Mouse (Mus musculus): ENCODE measurements around the gene Ksr2. TPM values are rescaled to one million over a fixed set of nuclear protein-coding genes. Genes with fewer than 3 reads are reported as not detected.
A peak's percentile ranks its signal among the peaks of the same experiment; 100 is the strongest.

Ksr2 gene
- total and polyA plus RNA-seq, 3 experiments = not detected

- peaks cover 0 to 9% of the 10 kb centered on the region in 2 experiments; a peak in 2 of 4 replicates for H3K4me1 ChIP-seq (ENCODE audit: control insufficient read depth in 1 of 2, insufficient read depth in 2 of 2, low read length in 2 of 2)
- H3K27me3 ChIP-seq (ENCODE audit: control insufficient read depth in 1 of 2, insufficient read depth in 2 of 2, low read length in 2 of 2) = no peaks in the 10 kb centered on the region
- DNase-seq (ENCODE audit: low read depth, low spot score) = no peak
- no peaks in the 10 kb centered on the region for H3K79me2 ChIP-seq (ENCODE audit: control insufficient read depth, insufficient read depth, low read length, poor library complexity)
- no peak overlapping the region for H3K9ac ChIP-seq (ENCODE audit: control insufficient read depth, low read depth, low read length, poor library complexity, severe bottlenecking)
- TF ChIP-seq JUND (IDR thresholded peaks at IDR 0.05; ENCODE audit: low read depth, low read length) (no peak), MAZ (IDR thresholded peaks at IDR 0.05; ENCODE audit: low read depth, low read length) (no peak), UBTF (IDR thresholded peaks at IDR 0.05; ENCODE audit: borderline replicate concordance, insufficient read depth, low read depth, low read length) (no peak), EP300 (IDR thresholded peaks at IDR 0.05; ENCODE audit: low read depth in 1 of 2, low read length in 2 of 2) (no peak), HCFC1 (IDR thresholded peaks at IDR 0.05; ENCODE audit: low read depth, low read length) (no peak), ELF1 (IDR thresholded peaks at IDR 0.05; ENCODE audit: low read depth, low read length) (no peak), CTCF (IDR thresholded peaks at IDR 0.05 in 2 of 3, conservative IDR thresholded peaks at IDR 0.05 in 1 of 3; ENCODE audit: control insufficient read depth in 1 of 3, insufficient read depth in 1 of 3, low read depth in 2 of 3, low read length in 3 of 3, poor library complexity in 1 of 3, severe bottlenecking in 1 of 3) (no peak), SIN3A (IDR thresholded peaks at IDR 0.05; ENCODE audit: low read length) (no peak), GATA1 (IDR thresholded peaks at IDR 0.05; ENCODE audit: low read depth, low read length) (no peak), USF1 (IDR thresholded peaks at IDR 0.05; ENCODE audit: low read depth, low read length) (no peak), E2F4 (IDR thresholded peaks at IDR 0.05; ENCODE audit: borderline replicate concordance, low read depth, low read length) (no peak), POLR2A (IDR thresholded peaks at IDR 0.05; ENCODE audit: control insufficient read depth in 1 of 2, insufficient read depth in 1 of 2, low read depth in 1 of 2, low read length in 2 of 2, poor library complexity in 1 of 2) (no peak)
- no peak overlapping the region for H3K27ac ChIP-seq (ENCODE audit: control insufficient read depth, low read depth, low read length)
- no peaks in the 10 kb centered on the region for H3K9me3 ChIP-seq (replicated peaks; ENCODE audit: insufficient read depth, low read length)
- peaks cover 0 to 4% of the 10 kb centered on the region in 2 experiments; a peak in 2 of 4 replicates for H3K36me3 ChIP-seq (ENCODE audit: control insufficient read depth in 1 of 2, insufficient read depth in 2 of 2, low read length in 2 of 2)
- no peak overlapping the region for H3K4me3 ChIP-seq (ENCODE audit: control insufficient read depth in 1 of 2, insufficient read depth in 1 of 2, low read depth in 2 of 2, low read length in 2 of 2)
Measured at GRCm38 (mm10) chr5:117460261-117460660, 46.5 kb downstream of the Ksr2 start.

GRCm38 (mm10) chr5:117467052-117467451 lies 53.3 kb downstream of the Ksr2 start:
- TF ChIP-seq EP300 (IDR thresholded peaks at IDR 0.05; ENCODE audit: low read depth in 1 of 2, low read length in 2 of 2) = 0 out of 4 replicates have a peak, but pooled peaks of 1 of the 2 experiments have one; percentile 19
- peak; percentile 52; the same call in 1 of the 2 replicates for TF ChIP-seq ETS1 (IDR thresholded peaks at IDR 0.05; ENCODE audit: low read depth, low read length)
- no peak for TF ChIP-seq MYC (IDR thresholded peaks at IDR 0.05; ENCODE audit: low read depth, low read length)
- TF ChIP-seq MAX (IDR thresholded peaks at IDR 0.05; ENCODE audit: low read length) = no peak
- no peak for TF ChIP-seq GABPA (IDR thresholded peaks at IDR 0.05; ENCODE audit: low read depth, low read length)
- no peak for TF ChIP-seq SMC3 (IDR thresholded peaks at IDR 0.05; ENCODE audit: low read depth, low read length)
- no peak for TF ChIP-seq JUND (IDR thresholded peaks at IDR 0.05; ENCODE audit: low read depth, low read length)
- TF ChIP-seq TBP (IDR thresholded peaks at IDR 0.05; ENCODE audit: low read depth, low read length) = no peak
- no peak for TF ChIP-seq NELFE (IDR thresholded peaks at IDR 0.05; ENCODE audit: low read depth, low read length)
- TF ChIP-seq GATA1 (IDR thresholded peaks at IDR 0.05; ENCODE audit: low read depth, low read length) = 0 out of 2 replicates have a peak, but pooled peaks have one; percentile 19
- Histone ChIP-seq H3K4me3 (ENCODE audit: control insufficient read depth in 1 of 2, insufficient read depth in 1 of 2, low read depth in 2 of 2, low read length in 2 of 2) (peak overlapping the region in 1 of 2 experiments; percentile 8; a peak in 1 of 4 replicates), H3K4me1 (ENCODE audit: control insufficient read depth in 1 of 2, insufficient read depth in 2 of 2, low read length in 2 of 2) (peaks cover 8 to 30% of the 10 kb centered on the region in 2 experiments), H3K9ac (ENCODE audit: control insufficient read depth, low read depth, low read length, poor library complexity, severe bottlenecking) (peak overlapping the region; percentile 26; the same call in 1 of the 2 replicates), H3K79me2 (ENCODE audit: control insufficient read depth, insufficient read depth, low read length, poor library complexity) (no peaks in the 10 kb centered on the region), H3K36me3 (ENCODE audit: control insufficient read depth in 1 of 2, insufficient read depth in 2 of 2, low read length in 2 of 2) (peaks cover 0 to 19% of the 10 kb centered on the region in 2 experiments; a peak in 2 of 4 replicates), H3K9me3 (replicated peaks; ENCODE audit: insufficient read depth, low read length) (no peaks in the 10 kb centered on the region), H3K27me3 (ENCODE audit: control insufficient read depth in 1 of 2, insufficient read depth in 2 of 2, low read length in 2 of 2) (no peaks in the 10 kb centered on the region), H3K27ac (ENCODE audit: control insufficient read depth, low read depth, low read length) (peak overlapping the region; percentile 51)
- peak; percentile 40 for DNase-seq (ENCODE audit: low read depth, low spot score)
